Mouse (Mus musculus) G1E (cell line): Measurements from ENCODE around the gene Atp2b2. TPM values are rescaled to one million over a fixed set of nuclear protein-coding genes. Genes with fewer than 3 reads are reported as not detected.
"Not testable (repeated sequence)": the region's sequence is repeated elsewhere in the genome, so short reads cannot be mapped to it uniquely, and the experiment has no call there.

Experiments
- ATAC-seq: 2 replicates; pipeline ENCODE4 v1.8.0; 2016; ENCODE audit warnings: mild to moderate bottlenecking; ENCODE audit not compliant: insufficient number of reproducible peaks, poor library complexity, low FRiP score, severe bottlenecking; ENCODE audit errors: extremely low read depth
- DNase-seq: peaks from one replicate; pipeline ENCODE4 v3.0.0; 2012; ENCODE audit warnings: low spot score
- H3K27me3 ChIP-seq: 2 replicates; pipeline ENCODE4 v1.6.1; 2012; ENCODE audit warnings: mild to moderate bottlenecking, low read length, inconsistent platforms; ENCODE audit not compliant: insufficient read depth
- H3K36me3 ChIP-seq: replicated peaks from 2 replicates; pipeline ENCODE3; 2012; ENCODE audit warnings: mild to moderate bottlenecking, inconsistent platforms
- H3K4me1 ChIP-seq: 2 replicates; pipeline ENCODE4 v1.6.1; 2012; ENCODE audit warnings: low read depth, low read length, inconsistent platforms, mixed read lengths; ENCODE audit not compliant: insufficient read depth
- H3K4me3 ChIP-seq: 2 replicates; pipeline ENCODE4 v1.5.1; 2012; ENCODE audit warnings: low read depth, mild to moderate bottlenecking, inconsistent platforms, low read length, moderate library complexity, mixed read lengths
- H3K9me3 ChIP-seq: replicated peaks from 2 replicates; pipeline ENCODE4 v1.6.1; 2012; ENCODE audit warnings: inconsistent platforms
- CTCF ChIP-seq: IDR thresholded peaks from 2 replicates; pipeline ENCODE4 v1.5.1; 2012; ENCODE audit warnings: low read depth, low read length, inconsistent platforms, mixed read lengths
- GATA1 ChIP-seq: IDR thresholded peaks from 2 replicates; pipeline ENCODE4 v1.6.1; 2012; ENCODE audit warnings: borderline replicate concordance, low read length, inconsistent platforms, mixed read lengths
- GATA2 ChIP-seq: IDR thresholded peaks from 2 replicates; pipeline ENCODE4 v1.6.1; 2012; ENCODE audit warnings: low read depth, low read length, inconsistent platforms, borderline replicate concordance
- POLR2AphosphoS5 ChIP-seq: IDR thresholded peaks from 2 replicates; pipeline ENCODE4 v1.6.1; 2012; ENCODE audit warnings: low read depth, low read length, inconsistent platforms; ENCODE audit not compliant: insufficient replicate concordance
- TAL1 ChIP-seq: conservative IDR thresholded peaks from 2 replicates; pipeline ENCODE4 v1.6.1; 2012; ENCODE audit warnings: low read depth, low read length, inconsistent platforms, mixed read lengths
- polyA plus RNA-seq: library from polyadenylated mRNA; stranded (reverse); fragments of >175 nt; gene quantifications from 2 replicates; pipeline ENCODE4 v1.2.3, GENCODE M21; 2012
- total RNA-seq, 2 experiments: library from RNA; stranded (forward) in 1 of 2; stranded (reverse) in 1 of 2; fragments of 200-1000 nt in 1 of 2; fragments of >200 nt in 1 of 2; fragmentation: Nextera tagmentation in 1 of 2; gene quantifications; 2 replicates each; pipeline ENCODE4 v1.2.3; 2014 to 2017

The Atp2b2 gene
- total and polyA plus RNA-seq, 3 experiments = 0.22 TPM; not detected in 2

- Histone ChIP-seq H3K9me3 (no peaks in the 10 kb centered on the region), H3K27me3 (no peaks in the 10 kb centered on the region), H3K36me3 (peaks cover 99% of the 10 kb centered on the region), H3K4me1 (peaks cover 5% of the 10 kb centered on the region; the same call in 1 of the 2 replicates), H3K4me3 (no peak overlapping the region)
- ATAC-seq (no peak), DNase-seq (no peak)
- no peak for TF ChIP-seq GATA2
- TF ChIP-seq POLR2AphosphoS5 = no peak
- TF ChIP-seq GATA1 = no peak
- no peak for TF ChIP-seq TAL1
- no peak for TF ChIP-seq CTCF
These were observed 314.2 kb downstream of the Atp2b2 start for GRCm38 (mm10) chr6:113728181-113728580.

GRCm38 (mm10) chr6:113721061-113721460 is 321.4 kb downstream of the Atp2b2 start:
- no peak for DNase-seq
- H3K4me1 ChIP-seq = peaks cover 2% of the 10 kb centered on the region; the same call in 1 of the 2 replicates
- no peak for TF ChIP-seq CTCF
- no peak for TF ChIP-seq GATA2
- no peak for TF ChIP-seq TAL1
- TF ChIP-seq POLR2AphosphoS5 = no peak
- H3K4me3 ChIP-seq = no peak overlapping the region
- ATAC-seq = no peak
- H3K9me3 ChIP-seq = no peaks in the 10 kb centered on the region
- H3K36me3 ChIP-seq = peaks cover 99% of the 10 kb centered on the region
- H3K27me3 ChIP-seq = no peaks in the 10 kb centered on the region

GRCm38 (mm10) chr6:113719878-113720277 is 322.5 kb downstream of the Atp2b2 start, which contains the start of gene Ghrl:
Gene Ghrl, minus strand, starts transcription at chr6:113719880.
- no peak for ATAC-seq
- H3K9me3 ChIP-seq = no peaks in the 10 kb centered on the region
- H3K4me1 ChIP-seq = peaks cover 13% of the 10 kb centered on the region
- TF ChIP-seq CTCF (no peak), TAL1 (no peak), GATA2 (no peak), POLR2AphosphoS5 (no peak), GATA1 (no peak)
- H3K27me3 ChIP-seq = no peaks in the 10 kb centered on the region
- H3K36me3 ChIP-seq = peaks cover 100% of the 10 kb centered on the region
- no peak for DNase-seq
- H3K4me3 ChIP-seq = no peak within 1 kb of the TSS

GRCm38 (mm10) chr6:113717541-113717940 is 324.9 kb downstream of the Atp2b2 start:
- H3K9me3 ChIP-seq = no peaks in the 10 kb centered on the region
- TF ChIP-seq CTCF (no peak), GATA2 (no peak), TAL1 (no peak), POLR2AphosphoS5 (no peak), GATA1 (no peak)
- ATAC-seq (no peak), DNase-seq (no peak)
- peaks cover 99% of the 10 kb centered on the region for H3K36me3 ChIP-seq
- no peaks in the 10 kb centered on the region for H3K27me3 ChIP-seq
- H3K4me1 ChIP-seq = peaks cover 27% of the 10 kb centered on the region
- H3K4me3 ChIP-seq = no peak overlapping the region

- Histone ChIP-seq H3K4me3 (no peak overlapping the region), H3K4me1 (peaks cover 29% of the 10 kb centered on the region), H3K36me3 (peaks cover 99% of the 10 kb centered on the region), H3K27me3 (no peaks in the 10 kb centered on the region), H3K9me3 (no peaks in the 10 kb centered on the region)
- DNase-seq (no peak), ATAC-seq (no peak)
- TF ChIP-seq POLR2AphosphoS5 (no peak), GATA2 (no peak), CTCF (no peak), GATA1 (no peak), TAL1 (no peak)
These were observed 327.6 kb downstream of the Atp2b2 start for GRCm38 (mm10) chr6:113714797-113715196.

- H3K27me3 ChIP-seq = no peaks in the 10 kb centered on the region
- H3K9me3 ChIP-seq = no peaks in the 10 kb centered on the region
- DNase-seq (peak; percentile 11), ATAC-seq (peak; percentile 61)
- H3K4me1 ChIP-seq = peaks cover 29% of the 10 kb centered on the region
- no peak overlapping the region for H3K4me3 ChIP-seq
- TF ChIP-seq GATA2 = no peak
- no peak for TF ChIP-seq TAL1
- TF ChIP-seq GATA1 = no peak
- no peak for TF ChIP-seq CTCF
- no peak for TF ChIP-seq POLR2AphosphoS5
- H3K36me3 ChIP-seq = peaks cover 99% of the 10 kb centered on the region
These were observed 328.1 kb downstream of the Atp2b2 start for GRCm38 (mm10) chr6:113714276-113714675.

GRCm38 (mm10) chr6:113713389-113713788 is 329.0 kb downstream of the Atp2b2 start:
- peaks cover 29% of the 10 kb centered on the region for H3K4me1 ChIP-seq
- not testable (repeated sequence) for H3K9me3 ChIP-seq, H3K4me3 ChIP-seq, DNase-seq, H3K27me3 ChIP-seq, ATAC-seq
- peaks cover 99% of the 10 kb centered on the region for H3K36me3 ChIP-seq
